Mouse (Mus musculus) forebrain, embryonic 11.5 days (tissue): ENCODE data around the gene Rfx7. TPM values are rescaled to one million over a fixed set of nuclear protein-coding genes. Genes with fewer than 3 reads are reported as not detected.

Experiments used
- ATAC-seq: fragments of 200-750 bp; cut with Nextera tagmentation; replicated peaks from 2 replicates; pipeline ENCODE4 v1.8.0; 2017; ENCODE audit warnings: moderate TSS enrichment; ENCODE audit not compliant: low FRiP score
- DNase-seq: peaks from one replicate; pipeline ENCODE4 v3.0.0-alpha.2; 2017; ENCODE audit warnings: low spot score
- H3K27ac ChIP-seq: fragments of 300-500 bp; sonication (generic); 2 replicates; pipeline ENCODE4 v1.5.1; 2014; ENCODE audit warnings: low read depth, low read length
- H3K27me3 ChIP-seq: fragments of 300-500 bp; sonication (generic); 2 replicates; pipeline ENCODE4 v1.6.1; 2014; ENCODE audit warnings: mild to moderate bottlenecking, low read length, mixed read lengths; ENCODE audit not compliant: control insufficient read depth, insufficient read depth
- H3K36me3 ChIP-seq: fragments of 300-500 bp; sonication (generic); 2 replicates; pipeline ENCODE4 v1.6.1; 2014; ENCODE audit warnings: mild to moderate bottlenecking, low read length, moderate library complexity, mixed read lengths; ENCODE audit not compliant: control insufficient read depth, insufficient read depth
- H3K4me1 ChIP-seq: fragments of 300-500 bp; sonication (generic); replicated peaks from 2 replicates; pipeline ENCODE4 v1.6.1; 2014; ENCODE audit warnings: low read length, mixed read lengths; ENCODE audit not compliant: control insufficient read depth, insufficient read depth
- H3K4me2 ChIP-seq: fragments of 300-500 bp; sonication (generic); 2 replicates; pipeline ENCODE4 v1.6.1; 2014; ENCODE audit warnings: low read depth, mild to moderate bottlenecking, low read length, moderate library complexity, mixed read lengths; ENCODE audit not compliant: severe bottlenecking
- H3K4me3 ChIP-seq: fragments of 300-500 bp; sonication (generic); 2 replicates; pipeline ENCODE4 v1.5.1; 2014; ENCODE audit warnings: low read depth, low read length
- H3K9ac ChIP-seq: fragments of 300-500 bp; sonication (generic); 2 replicates; pipeline ENCODE4 v1.6.1; 2014; ENCODE audit warnings: low read length
- H3K9me3 ChIP-seq: fragments of 300-500 bp; sonication (generic); 2 replicates; pipeline ENCODE4 v1.6.1; 2016; ENCODE audit warnings: low read length, mixed read lengths; ENCODE audit not compliant: control insufficient read depth
- WGBS: fragments of 180-500 bp; shearing (Covaris S2); extraction: QIAGEN DNeasy Blood & Tissue Kit; methylation state at CpG from one replicate; pipeline ENCODE4 v1.1.7; 2014; 5-methylcytosine and 5-hydroxymethylcytosine counted together
- polyA plus RNA-seq: library from polyadenylated mRNA; unstranded; fragments of >200 nt; fragmentation: Nextera tagmentation; extraction: Ambion mirVana; gene quantifications from 2 replicates; pipeline ENCODE4 v1.2.1, GENCODE M21; 2014

Gene Rfx7
- polyA plus RNA-seq, 1 experiment from 2014 or later: 28.0 TPM

- Histone ChIP-seq H3K9ac (peak overlapping the region; percentile 27; the same call in 1 of the 2 replicates), H3K27me3 (no peaks in the 10 kb centered on the region), H3K36me3 (no peaks in the 10 kb centered on the region; the same call in 1 of the 2 replicates), H3K9me3 (no peaks in the 10 kb centered on the region), H3K4me3 (no peak overlapping the region), H3K4me2 (no peak overlapping the region), H3K27ac (peak overlapping the region; percentile 99), H3K4me1 (peaks cover 24% of the 10 kb centered on the region)
- WGBS: 27% methylated on average over 1 of the region's 1 CpGs
- DNase-seq (peak; percentile 5), ATAC-seq (no peak)
Measured at GRCm38 (mm10) chr9:72660911-72661310, 128.9 kb downstream of the Rfx7 start.

- Histone ChIP-seq H3K9ac (peak overlapping the region; percentile 100), H3K27me3 (no peaks in the 10 kb centered on the region), H3K36me3 (no peaks in the 10 kb centered on the region; the same call in 1 of the 2 replicates), H3K4me2 (peak overlapping the region; percentile 77), H3K27ac (peak overlapping the region; percentile 99), H3K4me1 (peaks cover 24% of the 10 kb centered on the region), H3K4me3 (peak overlapping the region; percentile 99), H3K9me3 (no peaks in the 10 kb centered on the region)
- DNase-seq (no peak), ATAC-seq (no peak; the same call in 1 of the 2 replicates)
- under 1% methylated on average over 13 of the region's 13 CpGs for WGBS
Measured at GRCm38 (mm10) chr9:72661561-72661894, 129.5 kb downstream of the Rfx7 start.

GRCm38 (mm10) chr9:72661895-72662661, 130.0 kb downstream of the Rfx7 start, which contains the start of gene Nedd4:
Gene Nedd4 (plus strand): TSS chr9:72662346.
- Histone ChIP-seq H3K36me3 (no peaks in the 10 kb centered on the region; the same call in 1 of the 2 replicates), H3K27me3 (no peaks in the 10 kb centered on the region), H3K27ac (peak within 1 kb of the TSS; percentile 99), H3K4me2 (peak within 1 kb of the TSS; percentile 77), H3K9ac (peak within 1 kb of the TSS; percentile 100), H3K9me3 (no peaks in the 10 kb centered on the region), H3K4me1 (peaks cover 26% of the 10 kb centered on the region), H3K4me3 (peak within 1 kb of the TSS; percentile 99)
- WGBS: under 1% methylated on average over 82 of the region's 83 CpGs
- ATAC-seq (peak; percentile 91), DNase-seq (peak; percentile 99)

GRCm38 (mm10) chr9:72662691-72663533, 130.9 kb downstream of the Rfx7 start:
- no peaks in the 10 kb centered on the region for H3K9me3 ChIP-seq
- no peaks in the 10 kb centered on the region; the same call in 1 of the 2 replicates for H3K36me3 ChIP-seq
- peak overlapping the region; percentile 99 for H3K27ac ChIP-seq
- H3K4me2 ChIP-seq: peak overlapping the region; percentile 77
- peak overlapping the region; percentile 99 for H3K4me3 ChIP-seq
- WGBS: under 1% methylated on average over 45 of the region's 55 CpGs
- ATAC-seq (peak; percentile 70), DNase-seq (peak; percentile 92)
- H3K9ac ChIP-seq: peak overlapping the region; percentile 100
- H3K4me1 ChIP-seq: peaks cover 25% of the 10 kb centered on the region
- H3K27me3 ChIP-seq: no peaks in the 10 kb centered on the region

- no peak for DNase-seq
- Histone ChIP-seq H3K9me3 (no peaks in the 10 kb centered on the region), H3K4me2 (peak overlapping the region; percentile 77), H3K4me3 (peak overlapping the region; percentile 99), H3K27ac (peak overlapping the region; percentile 99; the same call in 1 of the 2 replicates), H3K36me3 (no peaks in the 10 kb centered on the region; the same call in 1 of the 2 replicates), H3K4me1 (peaks cover 25% of the 10 kb centered on the region), H3K9ac (peak overlapping the region; percentile 100), H3K27me3 (no peaks in the 10 kb centered on the region)
- 11% methylated on average over 10 of the region's 10 CpGs for WGBS
- no peak for ATAC-seq
Measured at GRCm38 (mm10) chr9:72663534-72663918, 131.5 kb downstream of the Rfx7 start.

GRCm38 (mm10) chr9:72664409-72665351, 132.6 kb downstream of the Rfx7 start:
- WGBS: 49% methylated on average over 12 of the region's 12 CpGs
- Histone ChIP-seq H3K4me2 (peak overlapping the region; percentile 77), H3K9ac (peak overlapping the region; percentile 100), H3K36me3 (no peaks in the 10 kb centered on the region; the same call in 1 of the 2 replicates), H3K4me3 (peak overlapping the region; percentile 99), H3K27ac (peak overlapping the region; percentile 72), H3K27me3 (no peaks in the 10 kb centered on the region), H3K9me3 (no peaks in the 10 kb centered on the region), H3K4me1 (peaks cover 25% of the 10 kb centered on the region)
- ATAC-seq (no peak), DNase-seq (no peak)

- peaks cover 25% of the 10 kb centered on the region for H3K4me1 ChIP-seq
- peaks cover 5% of the 10 kb centered on the region for H3K36me3 ChIP-seq
- H3K4me3 ChIP-seq: peak overlapping the region; percentile 99; the same call in 1 of the 2 replicates
- 57% methylated on average over 7 of the region's 7 CpGs for WGBS
- no peaks in the 10 kb centered on the region for H3K27me3 ChIP-seq
- H3K9me3 ChIP-seq: no peaks in the 10 kb centered on the region
- H3K9ac ChIP-seq: no peak overlapping the region
- DNase-seq (no peak), ATAC-seq (no peak)
- peak overlapping the region; percentile 77 for H3K4me2 ChIP-seq
- no peak overlapping the region for H3K27ac ChIP-seq
Measured at GRCm38 (mm10) chr9:72665517-72665916, 133.5 kb downstream of the Rfx7 start.
